Mouse (Mus musculus) heart, postnatal 0 days (tissue): ENCODE measurements at regions not wholly inside any gene's neighbourhood (a gene's known extent, or its start where the extent isn't known, plus 50 kb on each side); places are given as distances from the start of the nearest gene placed in this dataset.

ENCODE experiments used
- CTCF ChIP-seq: IDR thresholded peaks from 2 replicates; pipeline ENCODE4 v1.5.1; 2016; ENCODE audit warnings: antibody characterized with exemption, control low read depth, low read depth
- EP300 ChIP-seq: IDR thresholded peaks from 2 replicates; pipeline ENCODE4 v1.6.1; 2016; ENCODE audit warnings: antibody characterized with exemption, low read depth

DNA sequence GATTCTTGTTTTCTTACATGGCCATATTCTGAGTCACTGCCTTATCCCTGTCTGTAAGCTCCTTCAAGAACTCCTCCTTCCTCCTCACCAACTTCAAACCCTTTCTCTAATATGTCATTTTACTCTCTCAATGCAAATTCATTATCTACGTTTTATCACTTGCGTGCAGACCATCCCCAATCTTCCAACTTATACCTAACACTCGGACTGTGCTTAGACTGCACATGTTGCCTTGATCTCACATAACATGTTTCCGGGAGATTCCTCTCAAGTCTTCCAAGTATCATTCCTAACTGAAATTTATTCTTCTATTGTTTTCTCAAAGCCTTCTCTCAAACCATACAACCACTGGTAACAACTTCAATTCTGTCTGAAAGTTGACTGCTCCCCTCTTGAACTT, 637.0 kb upstream of the Nox3 start:
- no peak for TF ChIP-seq CTCF
- TF ChIP-seq EP300, result no peak
